Mouse (Mus musculus) hindbrain, postnatal 0 days (tissue): Measurements from ENCODE around the gene Hbp1. TPM values are rescaled to one million over a fixed set of nuclear protein-coding genes. Genes with fewer than 3 reads are reported as not detected.

Experiments used
- ATAC-seq: fragments of 200-750 bp; cut with Nextera tagmentation; 2 replicates; pipeline ENCODE4 v1.8.0; 2017; ENCODE audit warnings: mild to moderate bottlenecking, moderate TSS enrichment, moderate library complexity
- DNase-seq: peaks from one replicate; pipeline ENCODE4 v3.0.0-alpha.2; 2015; ENCODE audit warnings: low spot score
- H3K27ac ChIP-seq: fragments of 300-500 bp; sonication (generic); 2 replicates; pipeline ENCODE4 v1.5.1; 2014; ENCODE audit warnings: mild to moderate bottlenecking
- H3K27me3 ChIP-seq: fragments of 300-500 bp; sonication (generic); 2 replicates; pipeline ENCODE4 v1.6.1; 2014; ENCODE audit warnings: low read length, mixed read lengths; ENCODE audit not compliant: insufficient read depth
- H3K36me3 ChIP-seq: fragments of 300-500 bp; sonication (generic); 2 replicates; pipeline ENCODE4 v1.6.1; 2014; ENCODE audit warnings: low read length, mixed read lengths; ENCODE audit not compliant: insufficient read depth
- H3K4me1 ChIP-seq: fragments of 300-500 bp; sonication (generic); 2 replicates; pipeline ENCODE4 v1.6.1; 2014; ENCODE audit warnings: antibody characterized with exemption, low read length, mixed read lengths; ENCODE audit not compliant: insufficient read depth
- H3K4me2 ChIP-seq: fragments of 300-500 bp; sonication (generic); 2 replicates; pipeline ENCODE4 v1.6.1; 2014; ENCODE audit warnings: low read depth, mild to moderate bottlenecking, low read length, moderate library complexity, mixed read lengths
- H3K4me3 ChIP-seq: fragments of 300-500 bp; sonication (generic); 2 replicates; pipeline ENCODE4 v1.5.1; 2014; ENCODE audit warnings: low read length
- H3K9ac ChIP-seq: fragments of 300-500 bp; sonication (generic); replicated peaks from 2 replicates; pipeline ENCODE4 v1.6.1; 2014; ENCODE audit warnings: mild to moderate bottlenecking, low read length, moderate library complexity, mixed read lengths
- H3K9me3 ChIP-seq: fragments of 300-500 bp; sonication (generic); 2 replicates; pipeline ENCODE4 v1.6.1; 2016; ENCODE audit warnings: low read length, mixed read lengths
- CTCF ChIP-seq: IDR thresholded peaks from 2 replicates; pipeline ENCODE4 v1.5.1; 2016; ENCODE audit warnings: antibody characterized with exemption, control low read depth, low read depth
- WGBS: fragments of 180-500 bp; shearing (Covaris S2); extraction: QIAGEN DNeasy Blood & Tissue Kit; methylation state at CpG from one replicate; pipeline ENCODE4 v1.1.7; 2014; 5-methylcytosine and 5-hydroxymethylcytosine counted together
- polyA plus RNA-seq: library from polyadenylated mRNA; unstranded; fragments of >200 nt; fragmentation: Nextera tagmentation; extraction: Ambion mirVana; gene quantifications from 2 replicates; pipeline ENCODE4 v1.2.1, GENCODE M21; 2015
- total RNA-seq: library from RNA; depleted of rRNA; stranded (reverse); fragments of >200 nt; gene quantifications from 2 replicates; pipeline ENCODE4 v1.2.3, GENCODE M21; 2014; rRNA removed

Gene Hbp1
- total and polyA plus RNA-seq, 2 experiments from 2014 or later = 40.3 to 49.7 TPM

- WGBS = 80% methylated on average over 4 of the region's 4 CpGs
- Histone ChIP-seq H3K4me3 (no peak overlapping the region), H3K4me1 (no peaks in the 10 kb centered on the region), H3K9ac (no peak overlapping the region), H3K9me3 (no peaks in the 10 kb centered on the region), H3K36me3 (no peaks in the 10 kb centered on the region), H3K4me2 (no peak overlapping the region), H3K27ac (no peak overlapping the region), H3K27me3 (no peaks in the 10 kb centered on the region)
- no peak for ATAC-seq
- no peak for DNase-seq
- TF ChIP-seq CTCF = no peak
These were observed 65.3 kb downstream of the Hbp1 start for GRCm38 (mm10) chr12:31885084-31885483.

GRCm38 (mm10) chr12:31884365-31884764 lies 66.0 kb downstream of the Hbp1 start:
- Histone ChIP-seq H3K36me3 (no peaks in the 10 kb centered on the region), H3K4me1 (no peaks in the 10 kb centered on the region), H3K27ac (no peak overlapping the region), H3K4me3 (no peak overlapping the region), H3K9me3 (no peaks in the 10 kb centered on the region), H3K27me3 (no peaks in the 10 kb centered on the region), H3K4me2 (no peak overlapping the region), H3K9ac (no peak overlapping the region)
- DNase-seq (no peak), ATAC-seq (no peak)
- TF ChIP-seq CTCF = no peak
- WGBS = 60% methylated on average over 4 of the region's 4 CpGs

GRCm38 (mm10) chr12:31882736-31883135 lies 67.6 kb downstream of the Hbp1 start:
- 88% methylated on average over 1 of the region's 1 CpGs for WGBS
- H3K4me2 ChIP-seq = no peak overlapping the region
- no peak overlapping the region for H3K4me3 ChIP-seq
- no peak overlapping the region for H3K27ac ChIP-seq
- H3K36me3 ChIP-seq = no peaks in the 10 kb centered on the region
- no peak overlapping the region for H3K9ac ChIP-seq
- H3K4me1 ChIP-seq = no peaks in the 10 kb centered on the region
- H3K9me3 ChIP-seq = no peaks in the 10 kb centered on the region
- DNase-seq = no peak
- H3K27me3 ChIP-seq = no peaks in the 10 kb centered on the region
- no peak for ATAC-seq
- TF ChIP-seq CTCF = no peak

- 91% methylated on average over 4 of the region's 4 CpGs for WGBS
- no peaks in the 10 kb centered on the region for H3K4me1 ChIP-seq
- no peaks in the 10 kb centered on the region for H3K27me3 ChIP-seq
- H3K36me3 ChIP-seq = no peaks in the 10 kb centered on the region
- no peak for ATAC-seq
- H3K4me3 ChIP-seq = no peak overlapping the region
- H3K27ac ChIP-seq = no peak overlapping the region
- no peak overlapping the region for H3K4me2 ChIP-seq
- no peak for DNase-seq
- TF ChIP-seq CTCF = no peak
- H3K9me3 ChIP-seq = no peaks in the 10 kb centered on the region
- no peak overlapping the region for H3K9ac ChIP-seq
These were observed 73.6 kb downstream of the Hbp1 start for GRCm38 (mm10) chr12:31876775-31877174.

Other genes starting within 250 kb of the Hbp1 start
- 19.4 and 24.7 TPM in 2 replicates for gene Gpr22, start 236.6 kb downstream of the Hbp1 start, total RNA-seq
- gene Gpr22, start 236.6 kb downstream of the Hbp1 start, polyA plus RNA-seq = 15.1 and 16.2 TPM in 2 replicates
- gene Prkar2b, start 110.8 kb upstream of the Hbp1 start, total RNA-seq = 124 and 163 TPM in 2 replicates
- gene Prkar2b, start 110.8 kb upstream of the Hbp1 start, polyA plus RNA-seq = 97.3 and 102 TPM in 2 replicates